ENCODE assay signal across 14 mouse cellular contexts in genomic region chr14:77771626-77772025, GRCm38 (mm10).
"Had no signal": no experiment of that assay in that cellular context is flagged by ENCODE, and none has a peak within 500 bp of the region (broad histone marks: within the 10 kb centered on the region; RNA-seq: fewer than 3 reads in every experiment).

No protein-coding gene starts in this region.

- H3K4me3 ChIP-seq: liver, embryonic 12.5 days; lung, embryonic 15.5 days; midbrain, embryonic 10.5 days; midbrain, embryonic 12.5 days; myocyte; neural tube, embryonic 12.5 days; stomach, embryonic 15.5 days had no signal

- H3K9me3 ChIP-seq: liver, embryonic 12.5 days; lung, embryonic 15.5 days; midbrain, embryonic 10.5 days; midbrain, embryonic 12.5 days; neural tube, embryonic 12.5 days; stomach, embryonic 15.5 days had no signal

- H3K4me2 ChIP-seq: liver, embryonic 12.5 days; lung, embryonic 15.5 days; midbrain, embryonic 12.5 days; neural tube, embryonic 12.5 days; stomach, embryonic 15.5 days had no signal

- H3K9ac ChIP-seq: liver, embryonic 12.5 days; liver, embryonic 14.5 days; lung, embryonic 15.5 days; midbrain, embryonic 12.5 days; neural tube, embryonic 12.5 days; stomach, embryonic 15.5 days had no signal

- H3K27ac ChIP-seq: liver, embryonic 12.5 days; liver, embryonic 14.5 days; lung, embryonic 15.5 days; midbrain, embryonic 10.5 days; midbrain, embryonic 12.5 days; neural tube, embryonic 12.5 days; stomach, embryonic 15.5 days; stomach, postnatal 0 days had no signal

- H3K27me3 ChIP-seq: liver, embryonic 12.5 days; midbrain, embryonic 12.5 days; neural tube, embryonic 12.5 days; stomach, embryonic 15.5 days had no signal

- H3K36me3 ChIP-seq: liver, embryonic 12.5 days; lung, embryonic 15.5 days; midbrain, embryonic 10.5 days; midbrain, embryonic 12.5 days; neural tube, embryonic 12.5 days; stomach, embryonic 15.5 days had no signal

- H3K4me1 ChIP-seq: liver, embryonic 12.5 days; lung, embryonic 15.5 days; midbrain, embryonic 10.5 days; neural tube, embryonic 12.5 days; stomach, embryonic 15.5 days had no signal

- ATAC-seq: liver, embryonic 12.5 days; midbrain, embryonic 16.5 days had no signal

- DNase-seq: midbrain, embryonic 14.5 days; right cerebral cortex, postnatal 14 days; thymus, postnatal 25 days; thymus, postnatal 4 days had no signal
